Mouse (Mus musculus) heart, adult 2 months (tissue): ENCODE results near the gene Ahcyl1.

Experiments
- CTCF ChIP-seq: fragments of 200-600 bp; IDR thresholded peaks from 2 replicates; pipeline ENCODE4 v1.8.1; 2022; ENCODE audit warnings: antibody characterized with exemption, mild to moderate bottlenecking, moderate library complexity
- POLR2A ChIP-seq: fragments of 200-500 bp; IDR thresholded peaks from 2 replicates; pipeline ENCODE4 v1.6.1; 2011; ENCODE audit warnings: mild to moderate bottlenecking, low read depth, low read length, control low read depth; ENCODE audit not compliant: insufficient read depth

DNA sequence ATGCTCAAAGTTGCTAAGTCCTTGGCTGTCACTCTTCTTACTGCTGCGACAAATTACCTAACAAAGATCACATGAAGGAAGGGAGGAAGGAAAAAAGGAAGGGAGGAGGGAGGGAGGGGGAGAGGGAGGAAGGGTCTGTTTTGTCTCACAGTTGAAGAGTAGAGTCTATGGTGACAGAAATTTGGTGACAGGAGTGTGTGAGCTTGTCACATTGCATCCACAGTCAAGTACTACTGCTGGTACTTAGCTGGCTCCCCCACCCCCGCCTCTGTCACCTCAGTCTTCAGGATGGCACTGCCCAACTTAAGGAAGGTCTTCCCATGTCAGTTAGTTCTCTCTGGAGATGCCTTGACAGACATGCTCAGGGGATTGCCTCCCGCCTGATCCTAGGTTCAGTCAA lies 60.1 kb downstream of the Ahcyl1 start:
- no peak for TF ChIP-seq CTCF
- TF ChIP-seq POLR2A = no peak
